Mouse (Mus musculus): ENCODE measurements around the gene Serpinb6a. TPM values are rescaled to one million over a fixed set of nuclear protein-coding genes. Genes with fewer than 3 reads are reported as not detected.

The Serpinb6a gene
- 10 to 100 TPM; 72.6 to 78.2 TPM for total RNA-seq (2023)

DNA sequence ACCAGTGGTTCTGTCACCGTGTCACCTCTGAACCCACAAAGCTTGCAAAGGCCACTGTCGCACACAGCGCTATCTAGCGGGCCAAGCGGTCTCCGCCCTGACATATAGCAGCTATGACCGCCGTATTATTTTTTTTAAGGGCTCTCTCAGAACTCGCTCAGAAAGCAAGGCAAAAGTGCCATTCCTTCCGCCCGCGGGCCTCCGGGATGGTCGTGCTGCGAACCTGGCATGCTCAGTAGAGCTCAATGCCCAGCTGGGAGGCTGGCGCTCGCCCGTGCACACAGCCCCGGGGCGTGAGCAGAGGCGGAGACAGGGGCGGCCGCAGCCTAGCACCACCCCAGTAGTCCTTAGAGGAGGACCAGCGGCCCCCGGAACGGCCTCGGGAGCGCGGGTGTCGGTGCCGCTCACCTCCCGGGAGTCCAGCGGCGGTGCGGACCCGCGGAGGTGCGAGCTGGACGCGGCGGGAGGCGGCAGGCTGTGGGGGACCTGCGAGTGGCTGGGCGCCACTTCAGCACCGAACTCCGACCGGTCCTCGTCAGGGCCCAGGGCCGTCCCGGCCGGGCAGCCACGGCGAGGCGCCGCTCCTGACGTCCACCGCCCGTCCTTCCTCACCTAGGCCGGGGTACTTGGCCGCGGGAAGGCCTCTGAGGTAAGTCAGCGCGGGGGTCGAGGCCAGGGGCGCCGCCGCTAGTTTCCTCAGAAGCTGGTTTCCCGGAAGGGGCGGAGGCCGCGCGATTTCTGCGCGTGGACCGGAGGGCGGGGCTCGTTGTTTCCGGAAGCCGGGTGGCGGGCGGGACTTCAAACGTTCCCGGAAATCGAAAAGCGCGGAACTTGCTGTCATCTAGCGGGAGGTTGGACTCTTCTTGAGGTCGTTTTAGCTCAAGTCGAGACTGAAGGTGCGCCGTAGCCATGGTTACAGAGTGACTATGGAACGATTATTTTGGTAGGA lies at the start of gene Serpinb6a, which contains the start of gene Ripk1:
Gene Serpinb6a (minus strand): TSS at position 737 of the 949 bp plus-strand sequence.
Gene Ripk1 (plus strand): TSS at position 306 of the 949 bp plus-strand sequence.

DNA sequence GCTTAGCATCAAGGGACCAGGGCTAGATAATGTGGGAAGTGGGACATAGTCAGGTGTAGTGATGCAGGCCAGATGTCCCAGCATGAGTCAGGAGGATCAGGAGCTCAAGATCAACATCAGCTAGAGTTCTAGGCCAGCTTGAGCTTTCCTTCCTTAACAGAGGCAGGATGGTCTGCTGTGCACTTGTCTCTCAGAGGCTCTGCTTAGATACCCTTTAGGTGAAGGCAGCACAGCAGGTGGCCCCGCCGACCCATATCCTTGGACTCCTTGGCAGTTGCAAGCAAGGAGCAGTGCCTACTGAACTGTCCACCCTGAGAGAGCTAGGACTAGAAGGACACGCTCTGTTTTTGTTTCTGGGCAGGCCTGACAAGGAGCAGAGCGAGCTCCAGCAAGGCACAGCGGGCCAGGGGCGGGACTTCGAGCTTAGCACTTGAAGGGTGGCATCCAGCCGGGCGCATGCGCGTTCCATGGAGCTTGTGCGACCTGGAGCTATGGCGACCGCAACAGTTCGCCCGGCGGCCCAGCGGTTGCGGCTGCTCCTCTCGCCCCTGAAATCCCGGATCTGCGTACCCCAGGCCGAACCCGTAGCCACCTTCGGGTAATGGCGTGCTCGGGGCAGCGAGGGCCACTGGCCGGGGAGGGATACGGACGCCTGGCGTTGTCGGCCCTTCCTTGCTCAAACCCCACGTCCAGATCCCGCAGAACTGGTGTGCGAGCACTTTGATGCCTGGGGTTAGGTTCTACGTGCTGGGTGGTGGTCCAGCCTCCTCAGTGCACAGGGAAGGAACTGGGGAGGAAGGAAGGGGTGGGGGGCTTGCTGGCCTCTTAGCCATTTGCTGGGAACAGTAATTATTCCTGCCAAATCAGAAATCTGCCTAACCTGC lies 34.8 kb upstream of the Serpinb6a start, which contains the start of gene Bphl:
Gene Bphl (plus strand): TSS at position 426 of the 884 bp plus-strand sequence.

DNA sequence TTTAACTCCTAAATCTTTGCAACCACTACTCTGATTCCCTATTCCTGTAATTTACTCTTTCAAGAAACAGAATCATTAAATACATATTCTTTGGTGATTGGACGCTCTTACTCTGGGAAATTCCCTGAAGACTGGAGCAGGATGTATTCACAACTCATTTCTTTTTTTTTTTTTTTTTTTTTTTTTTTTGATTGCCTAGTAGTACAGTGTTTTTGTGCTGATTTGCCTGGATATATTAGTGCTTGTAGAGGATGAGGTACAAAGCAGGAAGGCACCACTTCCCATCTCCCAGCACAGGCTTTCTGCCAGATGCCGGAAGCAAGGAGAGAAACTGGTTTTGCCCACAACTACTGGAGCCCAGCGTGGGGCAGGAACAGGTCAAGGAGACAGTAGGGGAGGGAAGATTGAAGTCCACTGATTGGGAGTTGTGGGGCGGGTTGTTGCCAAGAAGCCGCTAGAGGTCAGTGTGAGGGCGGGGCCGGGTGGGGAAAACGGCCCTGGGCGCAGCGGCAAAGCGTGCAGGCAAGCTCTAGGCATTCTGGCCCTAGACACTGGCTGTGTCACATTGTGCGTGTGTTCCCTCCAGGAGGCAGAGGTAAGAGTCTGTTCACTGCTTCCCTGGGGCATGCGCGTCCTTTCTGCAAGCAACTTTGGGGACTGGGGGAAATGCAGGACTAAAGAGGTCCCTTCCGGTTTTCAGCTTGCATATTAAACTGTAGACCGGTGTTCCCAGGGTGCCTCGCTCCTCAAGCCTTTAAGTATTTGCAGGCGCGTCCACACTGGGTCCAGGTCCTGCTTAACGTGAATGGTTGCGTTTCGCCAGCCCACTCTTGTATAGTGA lies 38.2 kb downstream of the Serpinb6a start, which contains the start of gene Nqo2:
Gene Nqo2 (plus strand): TSS at position 482 of the 841 bp plus-strand sequence.

DNA sequence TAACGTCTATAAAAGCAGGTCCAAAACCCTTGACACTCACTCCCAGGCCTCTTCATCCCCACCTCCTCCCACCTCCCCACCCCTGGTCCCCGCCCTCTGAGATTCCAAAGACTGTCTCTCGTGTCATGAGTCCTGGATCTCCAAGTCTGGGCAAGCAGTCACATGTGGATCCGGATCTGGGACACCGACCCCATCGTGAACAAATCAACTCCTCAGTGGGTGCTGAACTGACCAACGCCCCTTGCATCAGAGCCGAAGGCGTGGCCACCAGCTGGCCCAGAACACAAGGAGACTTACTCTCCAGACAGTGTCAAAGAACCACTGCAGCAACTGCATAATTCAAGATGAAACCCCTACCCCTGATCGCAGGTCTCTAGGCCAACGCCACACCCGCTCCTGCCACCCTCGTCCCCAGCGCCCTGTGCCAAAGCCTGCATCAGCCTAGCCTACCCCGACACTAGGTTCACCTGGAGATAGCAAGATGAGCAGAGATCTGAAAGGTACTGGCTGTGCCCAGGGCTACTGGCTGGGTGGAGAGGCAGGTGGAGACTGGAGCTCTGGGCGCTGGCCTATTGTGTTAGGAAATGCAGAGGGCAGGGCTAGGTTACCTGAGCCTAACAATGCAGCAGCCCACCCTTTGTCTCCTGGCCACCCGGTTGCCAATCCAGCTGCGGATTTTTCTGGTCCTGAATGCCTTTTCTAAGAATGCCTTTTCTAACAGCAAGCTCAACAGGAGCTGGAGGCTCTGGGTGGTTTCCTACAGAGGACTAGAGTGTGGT lies 97.2 kb downstream of the Serpinb6a start, which contains the start of gene Serpinb6c:
Gene Serpinb6c (minus strand): TSS at position 533 of the 779 bp plus-strand sequence.

Other genes starting within 250 kb of the Serpinb6a start
- gene Serpinb6e, start 159.4 kb downstream of the Serpinb6a start, total RNA-seq (2023): not detected
- gene Serpinb6c, start 97.1 kb downstream of the Serpinb6a start, total RNA-seq (2023): not detected
- 10 to 100 TPM; 17.8 to 18.4 TPM for gene Nqo2, start 38.1 kb downstream of the Serpinb6a start, total RNA-seq (2023)
- gene Ripk1, start 431 bp downstream of the Serpinb6a start, total RNA-seq (2023): 100 to 1,000 TPM; 100 to 102 TPM
- 10 to 100 TPM; 18.8 to 19.2 TPM for gene Bphl, start 34.8 kb upstream of the Serpinb6a start, total RNA-seq (2023)
- 10 to 100 TPM; 46.4 to 47.4 TPM for gene Tubb2a, start 75.2 kb upstream of the Serpinb6a start, total RNA-seq (2023)
- 1 to 10 TPM; 1.7 to 3.6 TPM for gene Tubb2b, start 127.7 kb upstream of the Serpinb6a start, total RNA-seq (2023)
- 10 to 100 TPM; 37.4 to 41.2 TPM for gene Psmg4, start 160.2 kb upstream of the Serpinb6a start, total RNA-seq (2023)

Data from monocyte, adult 59 days (primary cell).